Mouse (Mus musculus): ENCODE results near the gene Hist1h2ab. TPM values are rescaled to one million over a fixed set of nuclear protein-coding genes. Genes with fewer than 3 reads are reported as not detected.
"Not testable (repeated sequence)": the region's sequence is repeated elsewhere in the genome, so short reads cannot be mapped to it uniquely, and the experiment has no call there.

Gene Hist1h2ab
- 100 to 1,000 TPM; 457 to 545 TPM for total RNA-seq (2021)
- long read RNA-seq, experiment 1 = 0 reads
- long read RNA-seq, experiment 2, partial matches to known transcripts = 0 of 3 reads
- long read RNA-seq, experiment 2, other reads (novel, unspliced or antisense) = 0 of 3 reads

DNA sequence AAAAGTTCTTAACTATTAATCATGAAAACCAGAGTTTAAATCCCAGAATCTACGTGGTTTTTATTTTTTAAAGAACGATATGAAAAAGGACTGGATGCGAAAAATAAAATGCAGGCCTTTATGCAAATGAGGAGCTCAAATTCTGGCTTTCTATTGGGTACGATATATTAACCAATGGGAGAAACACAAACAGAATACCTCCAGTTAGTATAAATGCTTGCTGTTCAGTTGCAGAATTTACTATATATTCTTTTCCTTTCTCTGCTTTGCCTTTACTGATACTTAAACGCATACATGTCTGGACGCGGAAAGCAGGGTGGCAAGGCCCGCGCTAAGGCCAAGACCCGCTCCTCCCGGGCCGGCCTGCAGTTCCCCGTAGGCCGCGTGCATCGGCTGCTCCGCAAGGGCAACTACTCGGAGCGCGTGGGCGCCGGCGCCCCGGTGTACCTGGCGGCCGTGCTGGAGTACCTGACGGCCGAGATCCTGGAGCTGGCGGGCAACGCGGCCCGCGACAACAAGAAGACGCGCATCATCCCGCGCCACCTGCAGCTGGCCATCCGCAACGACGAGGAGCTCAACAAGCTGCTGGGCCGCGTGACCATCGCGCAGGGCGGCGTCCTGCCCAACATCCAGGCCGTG is at the start of gene Hist1h2ab:
Gene Hist1h2ab (plus strand): TSS at position 288 of the 639 bp plus-strand sequence.
- DNase-seq (ENCODE audit: low spot score in 2 of 2) = peak; percentile 26 to 29

DNA sequence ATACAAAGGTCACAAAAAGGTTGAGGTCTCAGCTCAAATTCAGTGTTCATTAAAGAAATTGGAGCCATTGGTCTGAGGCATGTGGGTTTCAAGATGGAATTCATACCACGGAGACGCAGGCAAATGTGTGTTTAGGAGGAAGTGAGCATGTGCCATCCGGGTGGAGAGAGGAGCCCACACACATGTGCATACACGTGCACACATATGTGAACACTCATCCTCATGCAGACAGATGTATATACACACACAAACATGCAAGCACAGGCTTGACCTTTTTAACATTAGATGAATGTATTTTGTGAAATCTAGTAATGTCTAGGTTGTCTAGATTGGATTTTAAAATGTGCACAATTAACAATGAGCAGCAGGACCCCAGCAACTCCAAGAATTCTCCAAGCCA is 48.7 kb upstream of the Hist1h2ab start:
- DNase-seq (ENCODE audit: low spot score in 2 of 2) = no peak

DNA sequence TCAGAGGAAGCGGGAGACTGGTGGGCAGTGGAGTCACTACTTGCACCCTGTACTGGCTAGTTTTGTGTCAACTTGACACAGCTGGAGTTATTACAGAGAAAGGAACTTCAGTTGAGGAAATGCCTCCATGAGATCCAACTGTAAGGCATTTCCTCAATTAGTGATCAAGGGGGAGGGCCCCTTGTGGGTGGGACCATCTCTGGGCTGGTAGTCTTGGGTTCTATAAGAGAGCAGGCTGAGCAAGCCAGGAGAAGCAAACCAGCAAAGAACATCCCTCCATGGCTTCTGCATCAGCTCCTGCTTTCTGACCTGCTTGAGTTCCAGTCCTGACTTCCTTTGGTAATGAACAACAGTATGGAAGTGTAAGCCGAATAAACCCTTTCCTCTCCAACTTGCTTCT is 48.1 kb upstream of the Hist1h2ab start:
- DNase-seq (ENCODE audit: low spot score in 2 of 2) = not testable (repeated sequence)

DNA sequence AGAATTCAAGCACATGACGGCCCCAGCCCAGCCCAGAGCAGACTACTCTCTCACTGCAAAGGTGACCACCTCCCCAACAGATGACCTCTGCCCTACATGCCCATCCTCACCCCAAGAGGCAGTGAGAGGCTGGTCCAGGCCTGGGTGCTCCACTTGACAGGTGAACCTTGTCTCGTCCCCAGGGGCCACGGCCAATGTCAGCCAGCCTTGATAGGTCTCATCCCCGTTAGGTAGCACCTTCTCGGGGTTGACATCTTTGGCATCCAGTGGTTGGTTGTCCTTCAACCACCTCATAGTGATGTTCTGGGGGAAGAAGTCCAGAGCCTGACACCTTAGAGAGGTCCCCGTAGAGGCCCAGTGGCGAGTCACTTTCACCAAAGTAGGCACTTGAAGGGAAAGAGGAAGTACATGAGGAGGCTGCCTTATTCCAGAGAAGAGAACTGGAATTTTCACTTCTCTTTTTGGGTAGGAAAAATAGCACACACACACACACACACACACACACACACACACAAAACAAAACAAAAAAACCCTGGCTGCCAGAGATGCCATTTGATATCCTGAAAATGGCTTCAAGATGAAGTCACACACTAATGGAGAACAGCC is 45.1 kb upstream of the Hist1h2ab start:
- DNase-seq (ENCODE audit: low spot score in 2 of 2) = no peak

DNA sequence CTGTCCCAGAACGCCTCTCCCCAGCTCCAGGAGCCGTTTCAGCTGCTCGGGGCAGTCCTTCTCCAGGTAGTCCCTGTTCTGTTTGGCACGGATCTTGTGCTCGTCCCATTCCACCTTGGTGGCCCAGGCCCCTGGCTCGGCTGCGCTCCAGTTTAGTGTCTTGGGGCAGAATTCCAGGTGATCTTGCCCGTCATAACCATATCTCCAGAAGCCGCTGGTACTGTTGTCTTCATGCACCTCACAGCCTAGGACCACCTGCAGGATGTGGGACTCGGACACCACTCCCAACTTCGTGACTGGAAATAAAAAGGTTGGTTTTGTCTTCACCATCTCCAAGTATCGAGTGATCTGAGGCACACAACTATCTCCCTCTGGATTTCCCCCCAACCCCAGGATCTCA is 44.2 kb upstream of the Hist1h2ab start:
- no peak for DNase-seq (ENCODE audit: low spot score in 2 of 2)

DNA sequence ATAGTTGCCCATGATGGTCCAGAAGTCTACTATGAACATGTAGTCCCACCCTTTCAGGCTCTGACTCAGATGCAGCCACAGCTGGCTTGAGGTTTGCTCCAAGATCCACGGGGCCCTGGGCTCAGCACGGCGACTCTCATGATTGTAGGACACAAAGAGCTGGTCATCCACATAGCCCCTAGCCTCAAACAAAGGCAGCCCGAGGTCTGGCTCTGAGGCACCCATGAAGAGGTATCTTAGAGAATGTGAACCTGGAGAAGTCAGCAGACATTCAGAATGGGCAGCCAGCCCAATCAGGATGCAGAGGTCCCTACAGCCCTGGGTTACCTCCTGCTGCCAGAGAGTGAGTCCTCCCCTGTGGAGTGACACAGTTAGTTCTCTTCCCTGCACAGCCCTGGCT is 42.9 kb upstream of the Hist1h2ab start:
- DNase-seq (ENCODE audit: low spot score in 2 of 2) = no peak

DNA sequence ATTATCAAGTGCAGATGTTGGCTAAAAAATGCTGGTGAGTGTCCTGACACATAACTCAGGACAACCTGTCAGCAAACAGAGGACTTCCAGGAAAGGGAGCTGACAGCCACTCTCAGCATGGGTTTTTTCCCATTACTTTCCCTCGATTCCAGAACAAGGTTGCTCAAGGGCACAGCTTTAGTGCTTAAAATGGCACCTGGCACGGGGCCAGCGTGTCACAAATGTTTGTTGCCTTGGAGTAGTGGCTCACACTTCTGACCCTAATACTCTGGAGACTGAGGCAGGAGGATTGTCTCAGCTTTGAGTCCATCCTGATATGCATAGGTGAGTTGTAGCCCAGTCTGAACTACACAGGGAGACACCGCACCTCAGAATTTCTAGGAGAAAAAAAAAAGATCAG is 42.3 kb upstream of the Hist1h2ab start:
- no peak for DNase-seq (ENCODE audit: low spot score in 2 of 2)

DNA sequence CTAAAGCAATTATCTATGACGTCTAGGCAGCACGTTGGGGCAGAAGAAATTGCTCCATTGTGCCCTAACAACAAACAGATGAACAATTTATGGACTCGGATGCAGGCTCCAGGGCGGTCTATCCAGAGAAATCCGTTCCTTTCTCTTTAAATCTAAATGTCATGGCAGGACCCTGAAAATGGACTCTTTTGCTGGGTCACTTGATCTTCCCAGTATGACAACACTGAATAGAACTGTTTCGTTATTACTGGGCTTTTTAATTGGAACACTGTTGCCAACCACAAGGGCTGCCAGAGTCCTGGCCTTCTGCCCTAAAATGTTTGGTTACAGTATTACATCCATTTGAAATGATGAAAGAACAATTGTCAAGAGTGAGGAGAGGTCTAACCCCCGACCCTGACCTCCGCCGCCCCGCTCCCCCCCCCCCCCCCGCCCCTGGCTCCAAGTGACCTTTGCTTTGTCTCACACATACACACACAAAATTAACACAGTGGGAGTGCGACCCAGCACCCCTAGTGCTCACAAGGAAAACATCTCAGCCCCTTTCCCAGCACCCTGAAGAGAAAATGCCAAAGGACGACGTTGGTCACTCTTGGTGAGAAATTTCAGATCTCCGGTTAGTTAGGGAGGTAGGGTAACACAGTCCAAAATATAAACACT is 41.1 kb upstream of the Hist1h2ab start:
- no peak for DNase-seq (ENCODE audit: low spot score in 2 of 2)

DNA sequence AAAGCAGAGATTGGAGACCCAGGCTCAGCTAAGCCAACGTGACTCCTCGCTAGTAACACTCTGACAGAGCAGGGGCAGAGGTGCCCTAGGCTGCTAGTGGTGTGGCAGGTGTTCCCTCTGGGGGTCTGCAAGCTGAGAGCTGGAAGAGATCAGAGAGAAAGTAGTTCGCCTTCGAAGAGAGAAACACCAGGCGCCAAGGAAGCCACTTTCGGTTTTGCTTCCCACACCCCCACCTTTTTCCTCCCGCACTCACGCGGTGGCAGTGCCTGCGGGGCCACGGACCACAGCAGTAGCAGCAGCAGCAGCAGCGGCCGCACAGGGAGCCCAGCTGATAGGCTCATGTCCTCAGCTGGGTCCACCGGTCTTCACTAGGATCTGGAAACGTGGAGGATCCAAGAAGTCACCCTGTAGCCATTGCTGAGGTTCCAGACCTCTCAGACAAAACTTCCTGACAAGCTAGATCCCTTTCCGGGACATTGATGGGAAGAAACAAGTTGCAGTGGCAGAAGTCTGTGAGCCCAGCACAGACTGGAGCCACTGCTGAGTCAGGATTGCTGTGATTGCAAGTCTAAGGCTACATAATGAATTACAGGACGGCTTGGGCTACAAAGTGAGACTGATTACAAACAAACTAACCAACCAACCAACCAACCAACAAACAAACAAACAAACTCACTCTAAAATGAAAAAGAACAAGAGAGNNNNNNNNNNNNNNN is 40.4 kb upstream of the Hist1h2ab start, which contains the start of gene Hfe:
Gene Hfe (minus strand): TSS at position 481 of the 716 bp plus-strand sequence.
- DNase-seq (ENCODE audit: low spot score in 2 of 2) = peak in 1 of 2 experiments; percentile 30

DNA sequence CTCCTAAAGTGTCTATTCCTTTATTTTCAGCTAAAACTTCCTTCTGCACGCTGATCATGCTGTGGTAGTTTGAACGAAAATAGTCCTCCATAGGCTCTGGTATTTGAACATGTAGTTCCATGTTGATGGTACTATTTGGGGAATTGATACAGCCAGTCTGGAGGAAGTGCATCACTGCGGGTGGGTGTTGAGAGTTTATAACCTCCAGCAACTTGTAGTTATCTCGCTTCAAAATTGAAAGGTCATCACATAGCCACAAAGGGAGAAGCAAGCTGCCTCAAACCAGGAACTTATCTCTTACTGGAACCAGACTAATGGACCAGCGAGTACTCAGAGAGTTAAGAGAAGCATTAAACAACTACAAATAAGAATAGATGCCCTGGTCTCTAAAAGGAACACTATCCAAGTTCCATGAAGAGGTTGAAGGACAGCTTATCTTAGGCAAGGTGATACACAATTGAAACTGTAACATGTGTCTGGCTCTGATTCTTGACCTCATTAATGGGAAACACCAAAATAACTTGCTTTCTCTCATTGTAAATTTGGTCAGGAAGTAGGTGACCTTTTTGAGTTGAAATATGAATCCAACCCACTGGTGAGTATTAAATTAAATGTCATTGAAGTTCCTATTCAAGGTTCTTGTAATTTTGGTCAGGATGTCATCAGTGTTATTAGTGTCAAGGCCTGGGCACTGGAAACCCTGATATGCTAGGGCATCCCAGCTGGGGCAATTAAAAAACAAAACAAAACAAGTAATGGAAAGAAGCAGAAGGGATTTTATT is 34.5 kb upstream of the Hist1h2ab start:
- DNase-seq (ENCODE audit: low spot score in 2 of 2) = no peak

DNA sequence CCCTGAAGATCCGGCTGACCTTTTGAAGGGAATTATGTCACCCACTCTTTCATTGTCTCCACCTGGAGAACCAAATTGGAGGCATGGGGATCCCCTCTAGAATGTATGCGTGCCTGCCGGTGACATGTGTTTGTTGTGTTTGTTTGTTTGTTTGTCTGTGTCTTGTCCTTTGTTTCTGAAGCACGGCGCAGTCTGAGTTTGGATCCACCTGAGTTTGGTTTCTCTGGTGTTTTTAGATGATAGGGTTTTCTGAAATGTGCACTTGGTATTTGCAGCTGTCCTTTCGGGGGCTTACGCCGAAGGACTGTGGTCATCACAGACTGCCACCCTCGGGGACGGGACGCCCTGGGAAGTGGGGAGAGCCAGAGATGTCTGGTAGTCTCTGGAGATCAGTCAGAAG is 33.8 kb upstream of the Hist1h2ab start:
- DNase-seq (ENCODE audit: low spot score in 2 of 2) = no peak

DNA sequence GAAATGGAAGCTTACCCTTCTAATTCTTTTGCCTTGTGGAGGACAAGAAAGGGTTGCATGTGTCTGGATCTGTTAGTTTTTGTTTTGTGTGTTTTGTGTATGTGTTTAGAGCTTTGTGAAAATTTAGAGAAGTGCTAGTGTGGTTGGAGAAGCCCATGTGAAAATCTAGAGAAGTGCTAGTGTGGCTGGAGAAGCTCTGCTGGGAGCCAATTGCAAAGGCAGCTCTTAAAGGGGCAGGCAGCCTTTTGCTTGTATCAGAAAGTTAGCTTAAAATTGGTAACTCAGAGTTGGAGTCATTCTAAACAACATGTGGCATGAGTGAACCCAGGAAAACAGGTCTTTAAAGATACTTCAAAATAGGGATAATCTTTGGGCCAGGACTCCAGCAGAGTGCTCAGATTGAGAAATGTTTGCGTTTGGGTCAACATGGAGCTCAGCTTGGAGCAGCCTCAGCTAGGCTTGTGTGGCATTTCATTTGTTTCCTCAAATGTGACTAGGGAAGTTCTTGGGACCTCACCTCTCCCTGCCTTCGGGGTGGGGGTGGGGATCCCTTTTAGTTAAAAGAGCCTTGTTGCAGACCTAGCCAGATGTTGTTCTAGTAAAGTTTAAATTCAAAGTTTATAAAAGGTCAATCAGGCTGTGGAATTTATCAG is 33.2 kb upstream of the Hist1h2ab start:
- not testable (repeated sequence) for DNase-seq (ENCODE audit: low spot score in 2 of 2)

DNA sequence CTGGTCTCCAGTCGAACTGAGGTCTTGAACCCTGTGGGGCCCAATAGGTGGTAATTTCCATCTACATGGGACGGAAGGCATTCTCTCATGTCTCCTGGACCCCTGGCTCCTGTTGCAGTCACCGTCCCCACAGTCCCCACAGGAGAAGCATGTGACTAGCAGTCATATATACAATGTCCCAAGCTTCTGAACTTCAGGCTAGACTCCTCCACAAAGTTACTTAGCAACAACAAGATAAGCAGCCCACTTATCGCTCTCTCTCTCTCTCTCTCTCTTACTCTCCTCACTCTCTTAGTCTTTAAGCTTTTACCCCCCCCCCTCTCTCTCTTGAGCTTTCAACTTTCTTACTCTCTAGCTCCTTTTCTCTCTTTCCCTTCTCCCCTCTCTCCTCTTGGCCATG is 26.7 kb upstream of the Hist1h2ab start:
- DNase-seq (ENCODE audit: low spot score in 2 of 2) = no peak

DNA sequence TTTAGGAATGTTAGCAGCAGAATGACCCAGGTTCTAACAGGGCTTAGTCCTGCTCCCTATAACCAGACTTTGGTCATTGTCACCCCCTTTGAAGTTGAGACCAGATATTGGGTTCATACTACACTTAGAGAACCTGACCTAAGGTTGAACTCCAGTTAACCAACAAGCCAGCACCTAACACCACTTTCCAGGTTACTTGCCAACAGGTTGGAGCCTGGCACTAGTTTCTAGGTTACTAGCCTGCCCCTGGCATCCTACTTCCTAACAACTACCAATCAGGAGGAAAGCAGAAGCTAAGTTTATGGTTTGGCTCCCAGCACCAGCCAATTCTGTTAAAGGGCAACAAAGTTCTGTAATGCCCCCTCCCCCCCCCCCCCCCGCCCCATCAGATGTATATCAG is 25.7 kb upstream of the Hist1h2ab start:
- DNase-seq (ENCODE audit: low spot score in 2 of 2) = no peak

DNA sequence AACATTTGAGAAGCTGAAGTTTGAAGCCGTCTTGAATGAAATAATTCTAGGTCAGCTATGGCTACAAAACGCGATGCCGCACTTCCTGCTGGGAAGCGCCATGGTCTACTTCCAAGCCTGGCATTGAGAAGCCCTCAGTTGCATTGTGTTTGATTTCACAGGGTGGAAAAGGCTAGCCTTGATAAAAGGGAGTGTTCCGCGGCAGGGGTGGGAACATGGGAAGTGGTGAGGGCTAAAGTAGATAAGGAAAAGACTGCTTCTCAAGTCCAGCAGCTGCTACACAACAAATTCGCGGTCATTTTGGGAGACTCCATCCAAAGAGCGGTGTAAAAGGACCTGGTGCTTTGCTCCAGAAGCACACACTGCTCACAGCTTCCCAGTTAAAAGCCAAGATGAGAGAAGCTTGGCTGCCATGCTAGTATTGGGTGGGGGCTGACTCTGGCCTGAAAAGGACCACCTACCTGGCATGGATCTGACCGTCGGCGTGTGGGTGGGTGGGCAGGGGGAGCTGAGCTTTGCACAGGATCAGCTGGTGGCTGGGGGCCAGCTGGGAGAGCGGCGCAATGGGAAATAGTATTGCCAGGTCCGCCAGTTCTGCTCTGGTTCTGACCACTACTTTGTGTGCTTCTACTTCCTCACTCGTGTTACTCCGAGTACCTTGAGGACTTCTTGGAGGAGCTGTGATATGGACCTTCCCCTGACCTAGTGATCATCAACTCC is 22.3 kb upstream of the Hist1h2ab start:
- no peak for DNase-seq (ENCODE audit: low spot score in 2 of 2)

DNA sequence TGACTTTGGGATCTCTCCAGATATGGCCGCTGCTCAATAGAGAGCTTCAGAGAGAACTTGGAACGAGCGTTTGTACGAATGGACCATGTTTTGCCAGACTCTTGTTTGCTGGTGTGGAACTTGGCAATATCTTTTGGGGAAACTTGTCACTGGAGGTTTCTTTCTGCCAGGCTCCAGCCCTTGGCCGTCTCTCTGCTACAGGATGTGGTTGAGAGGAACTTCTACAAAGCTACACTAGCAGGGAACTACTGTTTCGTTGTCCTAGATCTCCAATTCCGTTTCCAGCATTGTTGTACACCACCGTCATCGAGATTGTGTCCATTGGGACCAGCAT is 21.8 kb upstream of the Hist1h2ab start:
- no peak for DNase-seq (ENCODE audit: low spot score in 2 of 2)

DNA sequence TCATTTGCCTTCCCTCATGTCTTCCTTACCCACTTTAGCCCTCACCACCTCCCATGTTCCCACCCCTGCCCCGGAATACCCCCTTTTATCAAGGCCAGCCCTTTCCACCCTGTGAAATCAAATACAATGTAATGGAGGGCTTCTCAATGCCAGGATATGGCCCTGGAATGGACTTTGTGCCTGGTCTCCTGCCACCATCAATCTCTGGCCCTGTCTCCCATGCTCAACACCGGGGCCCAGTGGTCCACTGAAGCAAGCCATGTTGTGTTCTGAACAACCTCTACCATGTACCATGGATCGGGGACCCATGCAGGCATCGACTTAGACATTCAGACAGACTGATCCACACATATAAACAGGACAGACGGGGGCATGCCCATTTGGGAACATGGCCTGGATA is 21.2 kb upstream of the Hist1h2ab start:
- no peak for DNase-seq (ENCODE audit: low spot score in 2 of 2)

DNA sequence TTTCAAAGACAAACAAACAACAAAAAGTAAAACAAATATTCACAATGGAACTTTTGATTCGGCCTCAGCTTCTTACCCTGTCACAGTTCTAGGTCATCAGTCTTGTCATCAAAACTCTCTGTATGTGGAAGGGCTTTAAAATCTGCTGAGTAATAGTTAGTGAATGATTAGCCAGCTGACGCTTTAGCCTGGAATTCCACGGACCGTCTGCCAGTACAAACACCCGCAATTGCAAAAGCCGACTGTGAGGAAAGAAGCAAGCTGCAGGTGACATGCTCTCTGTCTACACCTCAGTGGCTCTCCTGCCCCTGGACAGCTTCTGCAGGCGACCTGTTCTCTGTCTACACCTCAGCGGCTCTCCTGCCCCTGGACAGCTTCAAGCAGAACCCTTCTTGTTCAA is 20.4 kb upstream of the Hist1h2ab start:
- DNase-seq (ENCODE audit: low spot score in 2 of 2) = no peak

DNA sequence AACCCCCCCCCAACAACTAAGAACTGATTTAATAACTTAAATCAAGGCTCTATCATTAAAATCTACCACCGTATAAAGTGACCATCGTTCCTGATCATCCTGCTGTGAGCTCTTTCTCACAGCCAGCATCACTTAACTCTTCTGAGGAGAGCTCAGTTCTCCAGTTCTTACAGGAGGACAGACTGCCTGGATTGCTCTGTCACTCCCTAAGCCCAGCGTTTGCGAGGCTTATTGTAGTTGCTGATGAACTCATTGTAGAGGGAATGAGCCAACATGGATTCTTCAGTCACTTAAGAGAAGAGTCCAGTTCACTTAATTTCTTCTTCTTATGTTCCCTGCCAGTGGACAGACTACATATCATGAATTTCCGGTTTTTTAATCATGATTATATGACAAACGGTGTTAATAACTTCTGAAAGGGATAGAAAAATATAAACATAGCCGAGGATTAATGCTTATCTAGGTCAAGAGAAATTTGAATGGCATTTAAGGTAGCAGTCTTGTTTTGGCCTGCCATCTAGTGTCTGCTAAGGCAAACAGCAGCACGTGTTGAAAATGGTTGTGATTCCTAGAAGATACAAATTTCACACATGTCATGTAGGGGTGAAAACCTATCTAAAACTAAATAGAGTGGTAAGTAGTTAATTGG is 18.6 kb upstream of the Hist1h2ab start:
- no peak for DNase-seq (ENCODE audit: low spot score in 2 of 2)
